Mouse (Mus musculus): ENCODE data around the gene Cdyl.
A peak's percentile ranks its signal among the peaks of the same experiment; 100 is the strongest.

The Cdyl gene

GRCm38 (mm10) chr13:35659406-35659985 is at the start of gene Cdyl:
Cdyl (plus strand) TSS chr13:35659833.
- DNase-seq, result no peak

GRCm38 (mm10) chr13:35610718-35611117 is 48.9 kb upstream of the Cdyl start:
- DNase-seq, result no peak

- no peak for DNase-seq
Measured at GRCm38 (mm10) chr13:35612506-35612905, 47.1 kb upstream of the Cdyl start.

- peak; percentile 86 for DNase-seq
Measured at GRCm38 (mm10) chr13:35614832-35615479, 44.7 kb upstream of the Cdyl start.

- peak; percentile 50 for DNase-seq
Measured at GRCm38 (mm10) chr13:35616524-35617099, 43.0 kb upstream of the Cdyl start.

- no peak for DNase-seq
Measured at GRCm38 (mm10) chr13:35619356-35619755, 40.3 kb upstream of the Cdyl start.

- no peak for DNase-seq
Measured at GRCm38 (mm10) chr13:35620756-35621155, 38.9 kb upstream of the Cdyl start.

- DNase-seq, result no peak
Measured at GRCm38 (mm10) chr13:35624831-35625230, 34.8 kb upstream of the Cdyl start.

GRCm38 (mm10) chr13:35625556-35625955 is 34.1 kb upstream of the Cdyl start:
- DNase-seq, result no peak

GRCm38 (mm10) chr13:35627319-35627718 is 32.3 kb upstream of the Cdyl start:
- no peak for DNase-seq

- no peak for DNase-seq
Measured at GRCm38 (mm10) chr13:35647132-35647823, 12.4 kb upstream of the Cdyl start.

- no peak for DNase-seq
Measured at GRCm38 (mm10) chr13:35650284-35650872, 9.3 kb upstream of the Cdyl start.

GRCm38 (mm10) chr13:35652851-35653250 is 6.8 kb upstream of the Cdyl start:
- no peak for DNase-seq

GRCm38 (mm10) chr13:35656853-35657252 is 2.8 kb upstream of the Cdyl start:
- no peak for DNase-seq

- no peak for DNase-seq
Measured at GRCm38 (mm10) chr13:35665456-35665855, 5.8 kb downstream of the Cdyl start.

GRCm38 (mm10) chr13:35669910-35670469 is 10.4 kb downstream of the Cdyl start:
- DNase-seq, result no peak

- no peak for DNase-seq
Measured at GRCm38 (mm10) chr13:35670875-35671274, 11.2 kb downstream of the Cdyl start.

- DNase-seq, result peak; percentile 9
Measured at GRCm38 (mm10) chr13:35676921-35677320, 17.3 kb downstream of the Cdyl start.

- DNase-seq, result peak; percentile 84
Measured at GRCm38 (mm10) chr13:35677433-35678051, 17.9 kb downstream of the Cdyl start.

GRCm38 (mm10) chr13:35678691-35679090 is 19.1 kb downstream of the Cdyl start:
- peak; percentile 36 for DNase-seq

- DNase-seq, result no peak
Measured at GRCm38 (mm10) chr13:35681361-35681760, 21.7 kb downstream of the Cdyl start.

GRCm38 (mm10) chr13:35686273-35686672 is 26.6 kb downstream of the Cdyl start:
- DNase-seq, result no peak

- no peak for DNase-seq
Measured at GRCm38 (mm10) chr13:35689560-35689959, 29.9 kb downstream of the Cdyl start.

Data from liver (tissue).